Mouse (Mus musculus) embryonic facial prominence, embryonic 11.5 days (tissue): Measurements from ENCODE around the gene Stat3. TPM values are rescaled to one million over a fixed set of nuclear protein-coding genes. Genes with fewer than 3 reads are reported as not detected.

Experiments
- ATAC-seq: fragments of 200-750 bp; cut with Nextera tagmentation; replicated peaks from 2 replicates; pipeline ENCODE4 v1.8.0; 2017; ENCODE audit warnings: low read depth; ENCODE audit not compliant: insufficient number of reproducible peaks, low FRiP score, low TSS enrichment
- DNase-seq: peaks from one replicate; pipeline ENCODE4 v3.0.0-alpha.2; 2015; ENCODE audit warnings: low spot score
- H3K27ac ChIP-seq: fragments of 300-500 bp; sonication (generic); replicated peaks from 2 replicates; pipeline ENCODE4 v1.5.1; 2014; ENCODE audit warnings: mild to moderate bottlenecking, low read depth, low read length, control low read depth
- H3K27me3 ChIP-seq: fragments of 300-500 bp; sonication (generic); 2 replicates; pipeline ENCODE4 v1.6.1; 2014; ENCODE audit warnings: mild to moderate bottlenecking, low read length, moderate library complexity, mixed read lengths; ENCODE audit not compliant: control insufficient read depth, insufficient read depth
- H3K36me3 ChIP-seq: fragments of 300-500 bp; sonication (generic); replicated peaks from 2 replicates; pipeline ENCODE4 v1.6.1; 2014; ENCODE audit warnings: low read depth, mild to moderate bottlenecking, low read length, moderate library complexity, mixed read lengths; ENCODE audit not compliant: control insufficient read depth, insufficient read depth
- H3K4me1 ChIP-seq: fragments of 300-500 bp; sonication (generic); 2 replicates; pipeline ENCODE4 v1.6.1; 2014; ENCODE audit warnings: low read length, mixed read lengths; ENCODE audit not compliant: control insufficient read depth, insufficient read depth
- H3K4me2 ChIP-seq: fragments of 300-500 bp; sonication (generic); 2 replicates; pipeline ENCODE4 v1.6.1; 2014; ENCODE audit warnings: low read depth, mild to moderate bottlenecking, control low read depth, low read length, moderate library complexity
- H3K4me3 ChIP-seq: fragments of 300-500 bp; sonication (generic); 2 replicates; pipeline ENCODE4 v1.5.1; 2014; ENCODE audit warnings: low read depth, low read length, control low read depth
- H3K9ac ChIP-seq: fragments of 300-500 bp; sonication (generic); replicated peaks from 2 replicates; pipeline ENCODE4 v1.6.1; 2014; ENCODE audit warnings: mild to moderate bottlenecking, control low read depth, low read length
- H3K9me3 ChIP-seq: fragments of 300-500 bp; sonication (generic); replicated peaks from 2 replicates; pipeline ENCODE4 v1.6.1; 2016; ENCODE audit warnings: mild to moderate bottlenecking, low read length, inconsistent platforms, mixed read lengths; ENCODE audit not compliant: control insufficient read depth
- WGBS: fragments of 180-500 bp; shearing (Covaris S2); extraction: QIAGEN DNeasy Blood & Tissue Kit; methylation state at CpG from one replicate; pipeline ENCODE4 v1.1.7; 2014; 5-methylcytosine and 5-hydroxymethylcytosine counted together
- polyA plus RNA-seq: library from polyadenylated mRNA; unstranded; fragments of >200 nt; fragmentation: Nextera tagmentation; extraction: Ambion mirVana; gene quantifications from 2 replicates; pipeline ENCODE4 v1.2.1, GENCODE M21; 2014

Gene Stat3
- polyA plus RNA-seq, 1 experiment from 2014 or later, result 23.5 TPM

DNA sequence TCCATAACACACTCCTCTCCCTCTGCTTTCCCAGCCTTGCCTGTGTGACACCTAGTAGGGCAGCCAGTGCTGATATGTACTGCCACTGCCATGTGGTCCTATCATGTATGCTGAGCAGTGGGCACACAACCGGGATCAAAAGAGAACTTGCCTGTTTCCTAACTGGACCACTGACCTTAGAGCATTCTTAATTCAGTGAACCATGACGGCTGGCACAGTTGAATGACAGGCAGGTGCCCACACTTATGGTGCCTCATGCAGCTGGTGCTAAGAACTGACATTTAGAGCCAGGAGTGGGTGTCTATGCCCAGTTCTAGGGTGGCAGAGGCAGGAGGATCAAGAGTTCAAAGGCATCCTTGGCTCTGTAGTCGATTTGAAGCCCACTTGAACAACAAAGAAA is 63.6 kb downstream of the Stat3 start:
- no peak overlapping the region for H3K27ac ChIP-seq
- no peaks in the 10 kb centered on the region for H3K36me3 ChIP-seq
- DNase-seq (no peak), ATAC-seq (no peak)
- WGBS, result 78% methylated on average over 3 of the region's 3 CpGs
- no peak overlapping the region for H3K9ac ChIP-seq
- H3K4me3 ChIP-seq, result no peak overlapping the region
- H3K9me3 ChIP-seq, result no peaks in the 10 kb centered on the region
- H3K27me3 ChIP-seq, result no peaks in the 10 kb centered on the region
- H3K4me1 ChIP-seq, result no peaks in the 10 kb centered on the region
- H3K4me2 ChIP-seq, result no peak overlapping the region

DNA sequence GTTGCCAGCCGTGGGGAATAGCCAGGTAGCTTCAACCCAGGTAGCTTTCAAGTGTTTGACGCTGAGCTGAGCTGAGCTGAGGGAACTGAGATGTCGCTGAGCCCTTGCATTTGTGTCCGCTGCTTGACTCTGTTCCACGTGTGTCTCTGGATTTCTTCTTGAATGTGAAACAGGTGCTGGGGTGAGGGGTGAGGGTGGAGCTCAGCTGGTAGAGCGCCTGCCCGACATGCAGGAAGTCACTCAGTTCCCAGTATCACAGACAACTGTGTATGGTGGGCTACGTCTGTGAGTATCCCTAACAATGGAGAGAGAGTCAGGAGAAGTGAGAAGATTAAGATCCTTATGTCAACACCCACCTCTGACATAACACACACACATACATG is 68.4 kb downstream of the Stat3 start:
- Histone ChIP-seq H3K27me3 (no peaks in the 10 kb centered on the region), H3K4me1 (no peaks in the 10 kb centered on the region), H3K9ac (no peak overlapping the region), H3K4me3 (no peak overlapping the region), H3K9me3 (no peaks in the 10 kb centered on the region), H3K4me2 (no peak overlapping the region), H3K36me3 (no peaks in the 10 kb centered on the region), H3K27ac (no peak overlapping the region)
- DNase-seq, result no peak
- no peak for ATAC-seq
- WGBS, result 67% methylated on average over 8 of the region's 8 CpGs

DNA sequence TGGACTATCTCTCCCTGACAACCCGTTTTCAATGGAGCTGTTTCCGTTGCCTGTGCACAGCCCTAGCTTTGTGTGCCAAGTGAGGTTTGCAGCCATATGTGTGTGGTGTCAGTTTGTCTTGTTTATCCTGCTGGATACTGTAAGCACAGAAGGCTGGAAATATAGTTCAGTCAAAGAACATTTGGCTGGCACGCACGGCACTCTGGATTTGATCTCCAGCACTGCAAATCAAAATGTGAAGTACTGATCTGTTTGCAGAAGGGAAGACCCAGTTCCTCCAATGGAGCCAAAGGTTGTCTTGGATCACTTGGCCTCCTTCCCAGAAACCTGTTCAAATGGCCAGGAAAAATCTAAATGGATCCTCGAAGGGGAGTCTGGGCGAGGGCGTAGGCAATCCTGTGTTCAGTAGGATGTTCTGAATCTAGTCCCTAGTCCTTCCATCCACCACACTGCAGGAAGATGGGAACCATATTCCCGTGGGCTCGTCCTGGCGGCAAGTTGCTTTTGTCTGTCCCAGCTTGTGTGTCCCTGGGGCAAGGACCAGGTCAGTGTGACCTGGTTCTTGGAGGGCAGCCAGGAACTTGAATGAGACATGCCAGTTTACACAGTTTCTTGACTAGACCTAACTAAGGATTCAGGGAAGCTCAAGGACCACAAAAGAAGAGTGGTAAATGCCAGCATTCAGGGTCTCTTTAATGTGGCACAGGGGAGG is 68.9 kb downstream of the Stat3 start:
- 84% methylated on average over 10 of the region's 10 CpGs for WGBS
- no peaks in the 10 kb centered on the region for H3K4me1 ChIP-seq
- H3K9ac ChIP-seq, result no peak overlapping the region
- H3K27ac ChIP-seq, result no peak overlapping the region
- no peak for DNase-seq
- no peak overlapping the region for H3K4me2 ChIP-seq
- H3K27me3 ChIP-seq, result no peaks in the 10 kb centered on the region
- no peaks in the 10 kb centered on the region for H3K36me3 ChIP-seq
- H3K4me3 ChIP-seq, result no peak overlapping the region
- ATAC-seq, result no peak
- H3K9me3 ChIP-seq, result no peaks in the 10 kb centered on the region

DNA sequence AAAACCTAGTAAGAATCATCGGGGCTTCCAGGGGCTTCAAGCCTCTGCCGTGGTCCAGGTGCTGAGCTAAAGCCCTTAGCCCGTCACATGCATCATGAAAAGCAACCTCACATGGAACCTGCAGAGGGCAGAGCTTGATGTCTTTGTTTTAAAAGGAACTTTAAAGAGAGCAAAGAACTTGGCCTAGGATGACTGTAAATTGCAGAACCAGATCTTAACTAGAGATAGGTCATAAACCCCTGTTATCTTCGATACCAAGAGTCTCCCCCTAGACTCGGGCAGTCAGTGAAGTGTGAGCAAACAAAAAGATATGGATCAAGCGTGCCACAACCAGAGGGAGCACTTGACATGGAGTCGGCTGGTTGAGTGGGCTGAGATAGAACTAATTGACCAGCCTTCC is 73.7 kb downstream of the Stat3 start:
- Histone ChIP-seq H3K4me1 (no peaks in the 10 kb centered on the region; the same call in 1 of the 2 replicates), H3K27ac (no peak overlapping the region), H3K4me3 (no peak overlapping the region), H3K9me3 (no peaks in the 10 kb centered on the region), H3K36me3 (no peaks in the 10 kb centered on the region), H3K4me2 (no peak overlapping the region), H3K9ac (no peak overlapping the region), H3K27me3 (peaks cover 7% of the 10 kb centered on the region)
- ATAC-seq (no peak), DNase-seq (no peak)
- WGBS, result 80% methylated on average over 7 of the region's 7 CpGs

DNA sequence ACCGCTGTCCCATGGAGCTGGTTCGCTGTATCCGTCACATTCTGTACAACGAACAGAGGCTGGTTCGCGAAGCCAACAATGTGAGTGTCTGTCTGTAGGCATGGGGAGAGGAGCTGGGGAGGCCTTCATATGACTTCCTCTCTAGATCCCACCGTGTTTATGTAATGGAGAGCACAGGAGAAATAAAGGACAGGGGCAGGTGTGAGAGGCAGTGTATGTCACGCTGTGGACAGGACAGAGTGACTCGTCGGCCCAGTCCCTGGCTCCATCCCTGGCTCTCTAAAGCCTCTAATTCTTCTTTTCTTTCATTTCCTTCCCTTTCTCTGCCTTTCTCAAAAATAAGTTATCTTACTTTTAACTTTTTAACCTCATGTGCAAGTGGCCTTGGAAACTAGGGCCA is 76.2 kb downstream of the Stat3 start:
- Histone ChIP-seq H3K9me3 (no peaks in the 10 kb centered on the region), H3K4me2 (no peak overlapping the region), H3K27ac (no peak overlapping the region), H3K27me3 (peaks cover 14% of the 10 kb centered on the region), H3K9ac (no peak overlapping the region), H3K4me1 (no peaks in the 10 kb centered on the region; the same call in 1 of the 2 replicates), H3K36me3 (no peaks in the 10 kb centered on the region), H3K4me3 (no peak overlapping the region)
- ATAC-seq (no peak), DNase-seq (no peak)
- WGBS, result 86% methylated on average over 10 of the region's 10 CpGs

DNA sequence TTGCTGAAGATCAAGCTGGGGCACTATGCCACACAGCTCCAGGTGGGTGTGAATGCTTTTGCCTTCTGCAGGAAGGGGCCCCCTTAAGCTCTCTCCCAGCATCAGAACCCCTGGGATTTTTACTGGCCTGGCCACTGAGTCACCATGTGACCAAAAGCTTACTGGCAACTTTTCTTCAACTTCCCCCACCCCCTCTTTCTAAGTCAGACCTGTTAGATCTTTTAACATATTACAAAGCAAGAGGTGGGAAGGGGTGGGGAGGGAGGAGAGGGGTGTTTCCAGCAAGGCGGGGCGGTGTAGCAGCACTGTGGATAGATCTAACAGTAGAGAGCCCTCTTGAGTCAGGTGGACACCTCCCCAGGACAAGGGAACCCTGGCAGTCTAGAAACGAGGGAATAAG is 77.5 kb downstream of the Stat3 start:
- no peaks in the 10 kb centered on the region; the same call in 1 of the 2 replicates for H3K4me1 ChIP-seq
- no peaks in the 10 kb centered on the region for H3K36me3 ChIP-seq
- H3K27ac ChIP-seq, result no peak overlapping the region
- no peak overlapping the region for H3K4me3 ChIP-seq
- no peak overlapping the region for H3K9ac ChIP-seq
- WGBS, result 34% methylated on average over 3 of the region's 3 CpGs
- H3K4me2 ChIP-seq, result no peak overlapping the region
- peaks cover 14% of the 10 kb centered on the region for H3K27me3 ChIP-seq
- no peak for DNase-seq
- H3K9me3 ChIP-seq, result no peaks in the 10 kb centered on the region
- ATAC-seq, result no peak

DNA sequence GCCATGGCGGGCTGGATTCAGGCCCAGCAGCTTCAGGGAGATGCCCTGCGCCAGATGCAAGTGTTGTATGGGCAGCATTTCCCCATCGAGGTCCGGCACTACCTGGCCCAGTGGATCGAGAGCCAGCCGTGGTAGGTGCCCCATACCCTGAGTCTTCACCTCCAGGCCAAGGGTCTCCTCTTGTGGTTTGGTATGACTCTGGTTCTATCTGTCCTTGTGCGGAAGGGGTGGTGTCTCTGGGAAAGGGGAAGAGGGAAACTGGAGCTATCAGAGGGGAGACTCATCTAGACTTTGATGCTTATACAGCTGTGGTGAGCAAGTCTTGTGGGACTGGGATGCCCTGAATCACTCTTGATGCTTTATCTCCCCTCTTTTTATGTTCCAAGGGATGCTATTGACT is 78.0 kb downstream of the Stat3 start:
- peaks cover 14% of the 10 kb centered on the region for H3K27me3 ChIP-seq
- WGBS, result 78% methylated on average over 7 of the region's 7 CpGs

DNA sequence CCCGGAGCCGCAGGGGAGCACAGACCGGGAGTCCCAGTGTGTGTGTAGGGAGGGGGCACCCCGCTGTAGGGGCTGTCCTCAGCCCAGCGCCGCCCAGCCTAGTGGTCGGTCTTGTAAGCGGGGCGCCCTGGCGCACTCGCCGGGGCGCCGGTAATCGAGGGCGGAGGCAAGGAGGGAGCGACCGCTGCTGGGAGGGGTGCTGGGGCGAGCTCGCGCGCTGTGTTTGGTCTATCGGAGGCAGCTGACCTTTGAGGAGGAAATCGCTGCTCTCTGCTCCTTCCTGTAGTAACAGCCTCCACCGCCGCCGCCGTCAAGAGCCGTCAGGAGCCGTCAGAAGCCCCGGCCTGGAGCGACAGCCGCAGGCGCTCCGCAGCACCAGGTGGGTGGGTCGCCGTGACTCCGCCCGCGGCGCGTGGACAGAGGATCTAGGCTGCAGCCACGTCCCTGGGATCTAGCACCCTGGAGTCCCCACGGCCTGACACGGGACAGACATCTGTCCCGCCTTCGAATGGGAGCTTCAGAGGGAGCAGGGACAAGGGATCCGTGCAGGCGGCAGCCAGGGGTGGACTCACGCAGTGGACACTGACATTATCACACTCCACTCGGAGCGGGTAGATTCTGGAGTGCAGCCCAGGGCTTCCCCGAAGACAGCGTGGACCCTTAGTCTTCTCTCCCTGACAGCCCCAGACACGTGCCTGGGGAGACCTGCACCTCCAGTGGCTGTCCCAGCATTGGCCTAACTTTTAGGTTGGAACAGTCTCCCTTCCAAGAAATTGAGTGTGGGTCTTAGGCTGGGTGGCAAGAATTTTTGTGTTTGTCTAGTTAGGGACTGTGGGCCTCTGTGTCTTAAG is 78.9 kb downstream of the Stat3 start:
- H3K9ac ChIP-seq, result peak overlapping the region; percentile 47
- H3K36me3 ChIP-seq, result no peaks in the 10 kb centered on the region
- H3K4me2 ChIP-seq, result peak overlapping the region; percentile 82
- 2% methylated on average over 50 of the region's 55 CpGs for WGBS
- peak overlapping the region; percentile 50 for H3K4me3 ChIP-seq
- H3K9me3 ChIP-seq, result no peaks in the 10 kb centered on the region
- no peaks in the 10 kb centered on the region; the same call in 1 of the 2 replicates for H3K4me1 ChIP-seq
- H3K27ac ChIP-seq, result 0 out of 2 replicates have a peak overlapping the region, but pooled peaks have one; percentile 4
- peaks cover 14% of the 10 kb centered on the region for H3K27me3 ChIP-seq
- ATAC-seq (peak; percentile 77), DNase-seq (peak; percentile 71)

More for the DNA sequence above, 78.0 kb downstream of the Stat3 start:
- no peak for DNase-seq
- Histone ChIP-seq H3K27ac (no peak overlapping the region), H3K4me3 (no peak overlapping the region), H3K4me1 (no peaks in the 10 kb centered on the region; the same call in 1 of the 2 replicates), H3K36me3 (no peaks in the 10 kb centered on the region), H3K9ac (no peak overlapping the region), H3K4me2 (no peak overlapping the region), H3K9me3 (no peaks in the 10 kb centered on the region)
- ATAC-seq, result no peak
